Mouse (Mus musculus) brain, embryonic 14.5 days (tissue): ENCODE results near the gene Daam2. TPM values are rescaled to one million over a fixed set of nuclear protein-coding genes. Genes with fewer than 3 reads are reported as not detected.

ENCODE experiments used
- DNase-seq: peaks from one replicate; pipeline ENCODE4 v3.0.0-alpha.2; 2011; ENCODE audit warnings: low read depth
- CTCF ChIP-seq: fragments of 200-500 bp; IDR thresholded peaks from 2 replicates; pipeline ENCODE4 v1.5.1; 2012; ENCODE audit warnings: inconsistent platforms, mild to moderate bottlenecking, moderate library complexity, borderline replicate concordance; ENCODE audit not compliant: insufficient read depth, insufficient read length; ENCODE audit errors: extremely low read depth
- POLR2A ChIP-seq: fragments of 200-500 bp; IDR thresholded peaks from 2 replicates; pipeline ENCODE4 v1.6.1; 2012; ENCODE audit warnings: mild to moderate bottlenecking, inconsistent platforms, borderline replicate concordance; ENCODE audit not compliant: poor library complexity, insufficient read depth, insufficient read length, severe bottlenecking; ENCODE audit errors: extremely low read depth
- polyA plus RNA-seq: library from polyadenylated mRNA; depleted of rRNA; stranded (reverse); fragments of >200 nt; gene quantifications from 2 replicates; pipeline ENCODE4 v1.2.3, GENCODE M21; 2012; rRNA removed

Gene Daam2
- polyA plus RNA-seq, result 9.4 and 13.9 TPM in 2 replicates

DNA sequence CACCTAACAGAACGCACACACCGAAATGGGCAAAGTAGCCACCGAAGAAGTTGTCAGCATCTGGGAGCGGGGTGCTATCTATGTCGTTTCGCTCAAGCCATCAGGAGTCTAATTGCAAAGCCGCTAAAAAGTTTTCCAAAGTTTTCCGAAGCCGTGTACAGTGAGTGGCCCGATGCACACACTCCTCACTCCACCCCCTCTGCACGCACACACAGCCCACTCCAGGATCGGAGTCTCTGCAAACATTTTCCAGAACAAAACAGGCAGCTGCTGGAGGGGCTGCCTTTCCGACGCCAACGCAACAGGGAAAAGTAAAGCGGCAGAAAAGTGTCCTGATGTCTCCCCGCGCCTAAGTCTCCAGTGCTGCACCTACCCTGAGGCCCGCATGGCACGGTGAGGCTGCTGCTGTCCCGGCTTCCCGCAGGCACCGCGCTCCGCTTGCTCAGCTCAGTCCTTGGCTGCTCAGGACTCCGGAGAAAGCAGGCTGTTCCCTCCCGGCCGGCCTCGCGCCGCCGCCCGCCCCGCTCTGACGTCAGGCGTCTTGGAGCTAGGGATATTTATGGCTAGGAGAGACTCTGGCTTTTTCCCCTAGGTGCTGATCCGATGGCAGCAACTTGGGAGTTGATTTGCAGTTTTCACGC, at the start of gene Daam2:
TSS of gene Daam2 (minus strand) at position 514 of the 641 bp plus-strand sequence.
- DNase-seq, result peak; percentile 84
- TF ChIP-seq POLR2A (no peak), CTCF (no peak)

DNA sequence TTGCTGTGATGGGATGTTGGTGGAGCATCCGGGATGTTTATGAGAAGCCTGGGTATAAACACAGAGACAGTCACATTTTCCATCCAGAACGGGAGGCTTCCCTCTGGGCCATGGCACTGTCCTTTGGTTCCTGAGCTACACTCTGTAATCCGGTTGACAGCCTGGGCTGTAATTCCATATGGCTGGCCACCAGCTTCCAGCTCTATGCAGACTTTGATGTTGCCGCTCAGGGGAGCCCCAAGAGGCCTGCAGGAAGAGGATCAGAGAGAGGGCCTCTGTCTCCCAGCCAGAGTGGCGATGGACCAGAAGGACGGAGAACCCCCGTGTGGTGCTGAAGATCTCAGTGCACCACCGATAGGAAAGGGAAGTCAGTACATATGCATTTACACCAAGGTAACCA, 46.2 kb upstream of the Daam2 start:
- no peak for DNase-seq
- TF ChIP-seq POLR2A (no peak), CTCF (no peak)

DNA sequence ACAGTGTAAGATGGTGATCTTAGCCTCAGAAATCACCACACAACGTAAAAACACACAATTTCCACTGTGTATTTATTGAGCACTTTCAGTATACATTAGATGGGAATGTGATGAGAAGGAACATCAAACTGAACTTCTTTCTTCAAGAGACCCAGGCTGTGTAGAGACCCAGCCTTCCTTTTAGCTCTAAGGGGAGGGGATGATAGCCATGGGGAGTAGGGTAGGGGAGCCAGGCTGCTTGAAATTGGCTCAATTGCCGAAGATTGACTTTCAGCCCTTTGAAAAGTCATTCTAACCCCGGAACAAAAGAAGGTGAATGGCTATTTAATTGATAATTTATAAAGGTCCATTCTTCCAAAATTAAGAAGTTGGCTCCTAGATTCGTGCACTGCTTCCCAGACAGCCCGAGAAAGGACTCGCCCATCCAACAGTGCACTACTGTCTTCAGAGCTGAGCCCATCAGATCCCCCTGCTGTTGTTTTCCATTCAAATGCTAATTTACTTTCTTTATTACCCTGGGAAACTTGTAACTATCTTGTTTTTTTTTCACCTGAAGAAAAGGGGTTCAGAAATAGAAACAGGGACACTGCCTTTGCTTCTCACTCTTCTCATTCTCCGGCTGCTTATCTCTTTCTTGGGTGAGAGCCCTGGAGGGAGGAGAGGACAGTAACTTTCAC, 43.3 kb upstream of the Daam2 start:
- DNase-seq, result peak; percentile 52
- TF ChIP-seq CTCF (no peak), POLR2A (no peak)

DNA sequence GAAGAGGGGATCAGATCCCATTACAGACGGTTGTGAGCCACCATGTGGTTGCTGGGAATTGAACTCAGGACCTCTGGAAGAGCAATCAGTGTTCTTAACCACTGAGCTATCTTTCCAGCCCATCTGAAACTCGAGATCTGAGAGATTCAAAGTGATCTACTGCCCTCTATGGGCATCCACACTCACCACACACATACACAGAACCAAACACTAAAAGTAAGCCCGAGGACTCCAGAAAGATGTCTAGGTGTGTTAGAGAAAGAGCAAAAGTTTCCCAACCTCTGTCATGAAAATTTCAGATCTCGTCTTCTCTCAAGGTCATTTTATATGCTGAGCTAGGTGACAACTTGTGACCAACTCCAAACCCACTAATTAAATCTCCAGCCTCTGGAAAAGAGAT, 41.3 kb upstream of the Daam2 start:
- no peak for DNase-seq
- no peak for TF ChIP-seq CTCF
- TF ChIP-seq POLR2A, result no peak

DNA sequence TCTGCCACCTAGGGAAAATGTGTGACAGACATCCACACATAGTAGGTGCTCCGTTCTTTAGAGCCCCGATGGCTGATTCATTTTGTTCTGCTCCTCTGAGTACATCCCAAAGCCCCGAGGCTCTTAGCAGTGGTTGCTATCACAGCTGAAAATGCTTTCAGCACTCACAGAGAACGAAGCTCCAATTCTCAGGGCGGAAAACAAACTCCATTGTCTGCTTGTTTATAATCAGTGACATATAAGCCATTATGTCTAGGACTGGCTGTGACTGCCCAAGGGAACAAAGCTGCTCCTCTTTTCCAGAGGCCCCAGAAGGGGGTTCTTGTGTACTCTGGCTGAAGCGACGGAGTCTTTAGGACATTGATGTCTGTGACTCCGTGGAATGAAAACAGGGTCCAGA, 25.9 kb upstream of the Daam2 start:
- TF ChIP-seq CTCF (no peak), POLR2A (no peak)
- peak; percentile 35 for DNase-seq

DNA sequence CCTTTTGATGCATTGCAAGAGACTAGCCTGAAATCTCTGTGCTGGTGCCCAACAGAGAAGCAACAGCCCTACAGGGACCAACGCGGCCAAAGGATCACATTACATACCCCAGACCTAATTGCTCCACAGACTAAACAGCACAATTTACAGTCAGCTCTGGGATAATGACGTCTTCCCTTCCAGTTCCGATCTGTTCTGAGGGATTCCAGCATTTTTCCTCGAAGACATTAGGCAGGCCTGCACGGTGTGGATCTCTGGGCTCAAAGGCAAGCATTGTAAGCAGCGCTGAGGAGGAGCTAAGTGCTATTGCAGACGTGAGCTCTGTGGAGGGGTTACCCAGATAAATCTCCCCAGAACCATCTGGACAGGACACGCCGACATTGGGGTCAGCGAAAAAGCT, 18.3 kb upstream of the Daam2 start:
- TF ChIP-seq POLR2A (no peak), CTCF (no peak)
- DNase-seq, result no peak

DNA sequence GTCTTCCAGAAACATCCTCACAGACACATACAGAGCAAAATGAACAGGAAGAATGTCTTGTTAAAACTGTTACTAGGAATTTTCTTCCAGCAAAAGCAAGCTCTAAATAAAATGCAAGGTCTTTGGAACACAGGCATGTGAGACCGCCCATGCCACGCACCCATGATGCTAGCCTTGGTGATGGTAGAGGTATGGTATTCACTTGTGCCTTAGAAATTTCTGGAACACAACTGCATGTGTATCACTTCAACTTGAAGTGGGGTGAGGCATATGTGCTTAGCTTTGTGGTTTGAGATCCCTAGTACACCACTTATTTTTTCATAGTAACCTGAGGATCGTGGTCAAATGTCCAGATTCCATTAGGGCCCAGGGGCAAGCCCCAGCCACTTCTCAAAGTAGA, 13.2 kb upstream of the Daam2 start:
- no peak for DNase-seq
- TF ChIP-seq POLR2A (no peak), CTCF (no peak)

DNA sequence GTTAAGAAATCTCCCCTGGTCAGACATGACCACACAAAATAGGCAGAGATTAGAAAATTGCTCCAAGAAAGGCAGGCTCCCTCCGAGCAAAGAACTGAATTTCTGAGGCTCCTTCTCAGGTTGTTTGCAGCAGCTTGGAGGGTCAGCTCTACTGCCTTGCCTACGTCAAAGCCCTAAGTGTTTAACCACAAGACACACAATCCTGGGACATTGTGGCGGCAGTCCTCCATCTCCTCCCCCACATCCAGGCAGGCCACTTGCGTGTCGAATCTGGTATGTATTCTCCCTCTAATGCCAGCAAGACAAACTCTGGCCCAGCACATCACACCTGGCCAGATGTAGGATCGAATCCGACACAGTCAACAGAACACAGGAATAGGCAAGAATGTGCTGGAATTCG, 4.6 kb upstream of the Daam2 start:
- no peak for DNase-seq
- TF ChIP-seq POLR2A (no peak), CTCF (no peak)

DNA sequence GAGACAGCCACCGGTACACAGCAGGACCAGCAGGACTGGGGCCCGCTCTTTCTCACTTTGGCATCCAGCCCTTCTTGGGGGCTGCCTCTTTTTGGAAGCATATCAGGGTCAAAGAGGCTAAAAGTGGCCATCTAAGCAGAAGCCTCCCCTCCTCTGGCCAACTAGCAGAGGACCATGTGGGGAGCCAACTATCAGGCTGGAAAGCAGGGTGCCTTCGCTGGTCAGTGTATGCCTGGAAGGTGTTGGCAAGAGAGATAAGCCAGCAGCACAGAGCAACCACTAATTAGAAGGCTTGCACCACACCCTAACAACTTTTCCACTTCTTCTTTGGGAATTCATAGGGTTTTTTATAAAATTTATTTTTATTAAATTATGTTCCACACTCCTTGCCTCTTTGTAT, 346 bp upstream of the Daam2 start:
- TF ChIP-seq POLR2A, result no peak
- no peak for TF ChIP-seq CTCF
- DNase-seq, result no peak

DNA sequence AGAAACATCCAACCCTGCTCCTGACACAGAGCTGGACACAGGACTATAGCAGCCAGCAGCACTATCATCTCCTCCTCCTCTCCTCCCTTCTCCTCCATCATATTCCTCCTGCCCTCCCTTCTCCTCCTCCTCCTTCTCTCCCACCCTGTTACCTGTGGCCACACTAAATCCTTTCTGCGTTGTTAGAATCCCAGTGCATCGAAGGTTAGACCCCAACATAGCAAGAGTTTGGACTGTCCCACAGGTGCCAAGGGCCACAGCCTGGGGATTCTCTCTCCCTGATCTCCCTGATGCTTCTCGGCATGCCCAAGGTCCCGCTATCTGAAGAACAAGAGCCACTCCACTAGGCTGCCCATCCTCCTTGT, 745 bp downstream of the Daam2 start:
- no peak for DNase-seq
- TF ChIP-seq POLR2A (no peak), CTCF (no peak)

DNA sequence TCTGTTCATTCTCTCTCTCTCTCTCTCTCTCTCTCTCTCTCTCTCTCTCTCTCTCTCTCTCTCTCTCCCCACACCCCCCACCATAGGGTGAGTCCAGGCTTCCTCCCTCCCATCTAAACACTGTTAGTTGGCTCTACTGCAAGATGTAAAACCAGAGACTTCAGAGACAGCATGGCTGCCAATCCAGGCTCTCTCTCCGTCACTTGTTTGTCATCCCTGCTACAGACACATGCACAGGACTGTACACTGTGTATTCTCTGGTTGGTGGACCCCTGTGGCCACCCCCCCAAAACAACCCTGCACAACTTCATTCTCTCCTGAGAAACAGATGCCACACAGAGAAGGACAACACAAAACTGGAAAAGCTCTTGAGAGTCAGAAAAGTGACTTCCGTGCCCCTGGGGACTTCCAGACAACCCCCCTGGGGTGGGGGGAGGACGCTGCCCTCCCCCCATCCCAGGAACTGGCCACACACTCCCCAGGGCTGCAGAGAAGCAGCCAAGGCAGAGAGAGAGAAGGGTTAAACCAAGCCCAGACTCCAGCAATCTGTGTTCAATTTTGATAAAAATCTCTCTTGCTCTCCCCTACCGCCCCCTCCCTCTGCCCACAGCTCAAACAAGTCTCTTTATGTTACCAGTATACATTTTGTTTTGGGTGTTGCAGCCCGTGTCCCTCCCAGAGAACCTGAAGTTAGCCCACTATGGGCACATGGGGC, 1.3 kb downstream of the Daam2 start:
- DNase-seq, result no peak
- TF ChIP-seq CTCF (no peak), POLR2A (no peak)
